Mouse (Mus musculus) stomach, postnatal 0 days (tissue): ENCODE measurements around the gene Cadps2.

Experiments
- CTCF ChIP-seq: IDR thresholded peaks from 2 replicates; pipeline ENCODE4 v1.5.1; 2016; ENCODE audit warnings: antibody characterized with exemption, low read depth, mild to moderate bottlenecking, moderate library complexity
- EP300 ChIP-seq: optimal IDR thresholded peaks from 2 replicates; pipeline ENCODE3; 2016; ENCODE audit warnings: antibody characterized with exemption

DNA sequence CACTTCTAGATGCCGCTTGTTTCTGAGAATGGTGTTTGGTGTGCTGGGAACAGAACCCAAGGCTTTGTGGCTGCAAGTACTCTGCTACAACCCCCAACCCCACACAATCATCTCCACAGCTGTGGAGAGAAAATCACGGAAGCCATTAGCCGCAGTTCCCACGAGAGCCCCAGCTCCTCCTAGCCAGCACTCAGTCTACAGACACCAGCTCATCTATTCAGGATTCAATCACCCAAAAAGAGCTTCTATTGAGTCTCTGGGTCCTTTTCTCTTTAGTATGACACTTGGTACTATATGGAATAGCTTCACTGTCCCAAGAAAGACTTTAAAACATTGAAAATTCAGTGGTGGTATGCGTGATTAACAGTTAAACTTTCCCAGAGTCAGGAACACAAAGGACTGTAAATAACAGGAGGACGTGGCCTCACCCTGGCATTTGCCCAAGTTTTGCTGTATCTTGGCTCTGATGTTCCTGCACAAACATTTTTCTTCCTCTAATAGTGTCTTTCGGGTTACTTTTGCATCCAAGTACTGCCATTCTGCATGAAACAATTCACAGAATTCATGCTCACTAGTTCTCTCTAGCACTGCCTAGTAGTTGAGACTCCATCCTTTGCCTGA, 191.5 kb downstream of the Cadps2 start:
- no peak for TF ChIP-seq CTCF
- no peak for TF ChIP-seq EP300
